Mouse (Mus musculus): ENCODE results near the gene Rbm31y. TPM values are rescaled to one million over a fixed set of nuclear protein-coding genes. Genes with fewer than 3 reads are reported as not detected.
"Not testable (repeated sequence)": the region's sequence is repeated elsewhere in the genome, so short reads cannot be mapped to it uniquely, and the experiment has no call there.

The Rbm31y gene
- polyA plus RNA-seq (2015; fragmentation: Nextera tagmentation; extraction: Ambion mirVana) = not detected in 2 replicates

DNA sequence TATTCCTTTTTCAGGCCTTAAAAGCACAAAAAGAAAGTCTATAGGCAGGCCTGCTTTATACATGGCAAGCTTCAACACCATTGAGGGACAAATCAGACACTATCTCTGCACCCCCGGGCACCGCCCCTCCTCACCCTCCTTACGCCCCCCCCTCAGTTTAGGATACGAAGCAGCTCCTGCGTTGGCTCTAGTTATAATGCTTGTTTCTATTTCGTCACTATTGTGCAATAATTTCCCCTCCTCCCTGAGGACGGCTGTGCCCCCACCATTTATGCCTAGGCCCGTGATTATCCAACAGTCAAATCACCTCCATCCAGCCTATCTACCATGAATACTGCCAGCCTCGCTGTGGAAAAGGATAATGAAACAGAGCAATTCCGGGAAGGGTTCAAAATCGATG lies at the start of gene Rbm31y:
TSS of gene Rbm31y (plus strand) at position 301 of the 400 bp plus-strand sequence.
- H3K27ac ChIP-seq (ENCODE audit: low read depth, low read length); H3K9ac ChIP-seq (ENCODE audit: low read depth, low read length); H3K36me3 ChIP-seq (ENCODE audit: control insufficient read depth, insufficient read depth, low read length); H3K4me3 ChIP-seq (ENCODE audit: low read length); H3K4me2 ChIP-seq (ENCODE audit: low read length); H3K4me1 ChIP-seq (ENCODE audit: control insufficient read depth, insufficient read depth, low read depth, low read length); H3K9me3 ChIP-seq (ENCODE audit: control insufficient read depth, low read length); H3K27me3 ChIP-seq (replicated peaks; ENCODE audit: control insufficient read depth, insufficient read depth, low read length); ATAC-seq: not testable (repeated sequence)
- no CpG with 5 or more reads among the region's 11 CpGs for WGBS
